Mouse (Mus musculus) ovary, adult 2 months (tissue): Measurements from ENCODE around the gene Zkscan4. TPM values are rescaled to one million over a fixed set of nuclear protein-coding genes. Genes with fewer than 3 reads are reported as not detected.

Experiments used
- polyA plus RNA-seq: library from polyadenylated mRNA; depleted of rRNA; stranded (reverse); fragments of >200 nt; gene quantifications from 2 replicates; pipeline ENCODE4 v1.2.3, GENCODE M21; 2012; rRNA removed

Gene Zkscan4
- 1.6 and 2.2 TPM in 2 replicates for polyA plus RNA-seq

DNA sequence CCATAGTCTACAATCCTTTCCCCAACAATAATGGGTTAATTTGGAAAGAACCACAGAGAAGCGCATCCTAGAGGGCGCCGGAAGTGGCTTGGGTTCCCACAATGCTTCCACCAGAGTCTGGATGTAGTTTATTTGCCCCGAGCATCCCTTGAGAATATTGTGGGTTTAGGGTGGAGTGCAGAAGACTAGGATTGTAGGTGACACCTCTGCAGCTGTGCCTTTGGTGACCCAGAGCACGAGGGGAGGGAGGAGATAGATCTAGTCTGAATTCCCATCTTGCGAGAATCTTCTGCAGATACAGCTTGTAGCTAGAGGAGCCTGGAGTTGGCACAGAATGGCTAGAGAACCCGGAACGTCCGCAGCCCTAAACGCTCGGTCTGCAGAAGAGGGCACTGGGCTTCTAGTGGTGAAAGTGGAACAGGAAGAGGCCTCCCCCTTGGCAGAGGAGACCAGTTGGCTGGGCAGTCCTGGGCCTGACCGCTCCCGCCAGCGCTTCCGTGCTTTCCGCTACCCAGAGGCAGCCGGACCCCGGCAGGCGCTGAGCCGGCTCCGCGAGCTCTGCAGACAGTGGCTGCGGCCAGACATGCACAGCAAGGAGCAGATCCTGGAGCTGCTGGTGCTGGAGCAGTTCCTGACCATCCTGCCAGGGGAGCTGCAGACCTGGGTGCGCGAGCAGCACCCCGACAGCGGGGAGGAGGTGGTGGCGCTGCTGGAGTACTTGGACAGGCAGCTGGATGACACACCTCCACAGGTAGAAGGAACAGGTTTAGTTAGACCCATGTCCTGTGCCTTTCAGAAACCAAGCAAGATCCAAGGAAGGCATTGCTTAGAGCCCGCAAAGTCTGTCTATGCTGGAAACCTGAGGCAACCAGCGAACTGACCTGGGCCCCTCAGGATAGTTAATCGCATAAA is at the start of gene Zkscan4, which contains the start of gene Gm10065:
Gene Zkscan4, plus strand, starts transcription at position 149 of the 912 bp plus-strand sequence.
Gene Gm10065, minus strand, starts transcription at position 683 of the 912 bp plus-strand sequence.

DNA sequence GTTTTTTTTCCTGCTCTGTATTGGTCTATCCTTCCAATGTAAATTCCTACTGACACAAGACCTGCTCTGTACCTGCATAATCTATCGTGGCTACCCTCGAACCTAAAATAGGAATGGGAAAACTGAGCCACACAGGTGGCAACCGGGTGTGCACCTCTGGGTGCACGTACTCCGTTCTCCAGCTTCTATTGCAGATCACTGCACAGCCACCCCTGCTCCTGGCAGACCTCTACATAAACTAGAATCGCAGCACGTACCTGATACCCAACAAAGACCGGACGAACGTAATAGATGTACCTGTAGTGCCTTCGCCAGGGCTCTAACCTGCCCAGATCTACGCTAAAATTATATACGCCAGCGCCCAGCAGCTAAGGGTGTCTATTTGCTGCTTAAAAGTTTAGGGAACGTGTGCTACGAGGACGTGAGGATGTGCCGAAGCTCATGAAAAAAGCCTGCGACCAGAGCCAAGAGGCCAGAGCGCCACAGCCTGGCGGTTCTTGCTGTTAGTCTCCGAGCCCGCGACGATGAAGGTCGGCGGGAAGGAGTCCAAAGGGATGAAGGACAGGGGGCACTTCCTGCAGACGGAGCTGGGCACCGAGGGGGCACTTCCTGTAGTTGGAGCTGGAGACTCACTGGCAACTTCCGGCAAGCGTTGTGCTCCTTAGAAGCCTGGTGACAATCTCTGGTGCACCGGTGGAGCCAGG is 38.1 kb upstream of the Zkscan4 start, which contains the start of gene Pgbd1:
Gene Pgbd1, minus strand, starts transcription at position 556 of the 704 bp plus-strand sequence.

GRCm38 (mm10) chr13:21453449-21453848 is 25.3 kb upstream of the Zkscan4 start, which contains the start of gene Zscan26:
TSS of gene Zscan26 (minus strand) at chr13:21453730.

DNA sequence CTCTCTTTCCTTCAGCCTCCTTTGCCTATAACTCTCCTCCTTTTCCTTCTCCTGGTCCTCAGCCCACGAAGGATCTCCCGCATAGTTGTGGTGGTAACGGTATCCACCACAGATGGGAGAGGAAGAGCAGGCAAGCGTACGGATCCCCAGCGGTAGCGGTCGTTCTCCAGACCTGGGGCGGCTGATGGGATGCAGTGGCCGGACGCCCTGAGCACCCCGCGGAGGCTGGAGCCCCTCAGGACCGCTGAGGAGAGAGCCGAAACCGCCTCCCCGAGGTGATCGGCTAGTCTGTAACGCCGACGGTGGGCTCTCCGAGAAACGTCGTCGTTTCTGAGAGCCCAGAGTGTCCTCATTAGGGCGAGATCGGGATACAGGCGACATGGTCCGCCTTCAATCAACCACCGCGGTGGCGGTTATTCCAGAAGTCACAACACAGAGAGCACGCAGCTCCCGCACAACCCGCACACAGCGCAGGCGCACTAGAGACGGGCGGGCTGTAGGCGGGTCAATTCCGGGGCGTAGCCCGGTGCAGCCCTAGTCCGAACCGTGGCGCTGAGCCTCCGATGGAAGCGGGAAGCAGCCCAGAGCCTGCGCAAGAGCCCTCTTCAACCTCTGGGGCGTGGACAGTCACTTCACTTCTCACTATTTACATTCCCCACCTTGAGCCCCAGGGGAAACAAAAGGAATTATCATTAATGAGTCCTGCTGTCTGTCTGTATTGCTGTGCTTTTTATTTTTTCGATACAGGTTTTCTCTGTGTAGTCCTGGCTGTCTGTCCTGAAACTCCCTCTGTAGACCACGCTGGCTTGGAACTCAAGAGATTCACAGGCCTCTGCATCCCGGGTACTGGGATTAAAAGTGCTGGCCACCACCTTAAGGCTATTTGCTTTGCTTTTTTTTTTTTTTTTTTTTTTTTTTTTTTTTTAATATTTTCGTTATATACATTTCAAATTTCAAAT is 10.4 kb upstream of the Zkscan4 start, which contains the start of gene Nkapl:
Gene Nkapl, minus strand, starts transcription at position 449 of the 959 bp plus-strand sequence.

DNA sequence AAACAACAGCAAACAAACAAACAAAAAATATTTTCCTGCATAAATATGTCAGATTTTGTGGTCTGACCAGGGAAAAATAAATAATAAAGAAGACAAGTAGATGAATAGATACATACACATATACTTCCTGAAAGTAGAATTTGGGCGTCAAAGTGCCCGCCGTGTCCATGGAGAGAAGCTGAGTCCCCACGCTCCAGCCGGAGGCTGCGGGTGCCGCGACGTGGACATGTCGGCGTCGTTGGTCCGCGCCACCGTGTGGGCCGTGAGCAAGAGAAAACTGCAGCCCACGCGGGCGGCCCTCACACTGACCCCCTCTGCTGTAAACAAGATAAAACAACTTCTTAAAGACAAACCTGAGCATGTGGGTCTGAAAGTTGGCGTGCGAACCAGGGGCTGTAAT is 16.4 kb downstream of the Zkscan4 start, which contains the start of gene AK157302:
Gene AK157302, plus strand, starts transcription at position 144 of the 400 bp plus-strand sequence.

GRCm38 (mm10) chr13:21501182-21501581 is 22.5 kb downstream of the Zkscan4 start, which contains the start of gene Gm11273:
TSS of gene Gm11273 (minus strand) at chr13:21501418.

DNA sequence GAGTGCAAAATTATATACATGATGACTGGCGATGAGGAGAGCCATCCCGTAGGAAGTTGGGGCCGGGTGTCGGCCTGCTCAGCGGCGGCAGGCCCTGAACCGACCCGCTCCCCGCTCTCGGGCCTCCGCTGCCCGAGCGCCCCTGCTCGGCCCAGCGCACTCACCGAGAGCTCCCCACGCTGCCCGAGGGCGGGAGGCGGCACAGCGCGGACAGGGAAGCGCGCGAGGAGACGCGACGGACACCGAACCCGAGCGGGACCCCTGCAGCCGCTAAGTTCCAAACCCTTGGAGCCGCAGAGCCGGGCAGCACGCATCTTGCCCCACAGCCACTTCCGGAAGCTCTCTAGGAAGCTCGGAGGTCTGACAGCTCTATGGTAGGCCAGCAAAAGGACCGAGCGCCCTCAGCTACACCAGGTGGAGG is 52.1 kb downstream of the Zkscan4 start, which contains the start of gene Zkscan8:
Gene Zkscan8, minus strand, starts transcription at position 340 of the 421 bp plus-strand sequence.

Other genes with a start within 250 kb of the Zkscan4 start
- not detected in 2 replicates for gene Gpx5, start 186.2 kb upstream of the Zkscan4 start, polyA plus RNA-seq
- 0.23 and 0.26 TPM in 2 replicates for gene Gpx6, start 166.8 kb upstream of the Zkscan4 start, polyA plus RNA-seq
- not detected in 2 replicates for gene Olfr1367, start 132.0 kb upstream of the Zkscan4 start, polyA plus RNA-seq
- 1.2 and 1.6 TPM in 2 replicates for gene Zscan12, start 116.1 kb upstream of the Zkscan4 start, polyA plus RNA-seq
- gene Zkscan3, start 76.2 kb upstream of the Zkscan4 start, polyA plus RNA-seq: 35.7 and 38.6 TPM in 2 replicates
- 0.51 and 0.62 TPM in 2 replicates for gene Pgbd1, start 37.8 kb upstream of the Zkscan4 start, polyA plus RNA-seq
- gene Zscan26, start 25.2 kb upstream of the Zkscan4 start, polyA plus RNA-seq: 7.9 and 10.2 TPM in 2 replicates
- gene Nkapl, start 10.4 kb upstream of the Zkscan4 start, polyA plus RNA-seq: 0.34 and 0.45 TPM in 2 replicates
- not detected in 2 replicates for gene Gm10065, start 534 bp downstream of the Zkscan4 start, polyA plus RNA-seq
- gene AK157302, start 16.3 kb downstream of the Zkscan4 start, polyA plus RNA-seq: 0.14 TPM in 1 of 2 replicates, not detected in the other
- 9.0 and 18.5 TPM in 2 replicates for gene Gm11273, start 22.5 kb downstream of the Zkscan4 start, polyA plus RNA-seq
- 3.6 and 3.9 TPM in 2 replicates for gene Zkscan8, start 52.2 kb downstream of the Zkscan4 start, polyA plus RNA-seq
- gene Olfr1366, start 63.9 kb downstream of the Zkscan4 start, polyA plus RNA-seq: not detected in 2 replicates
- not detected in 2 replicates for gene Olfr1535, start 81.0 kb downstream of the Zkscan4 start, polyA plus RNA-seq
- gene Olfr1364, start 102.9 kb downstream of the Zkscan4 start, polyA plus RNA-seq: not detected in 2 replicates
- not detected in 2 replicates for gene Olfr1362, start 135.1 kb downstream of the Zkscan4 start, polyA plus RNA-seq
- gene Olfr11, start 163.6 kb downstream of the Zkscan4 start, polyA plus RNA-seq: not detected in 2 replicates
- gene Olfr1361, start 184.5 kb downstream of the Zkscan4 start, polyA plus RNA-seq: not detected in 2 replicates
- gene Olfr1360, start 198.5 kb downstream of the Zkscan4 start, polyA plus RNA-seq: not detected in 2 replicates
- gene Olfr1359, start 219.2 kb downstream of the Zkscan4 start, polyA plus RNA-seq: not detected in 2 replicates
- gene Hist1h2bl, start 237.2 kb downstream of the Zkscan4 start, polyA plus RNA-seq: 7.5 and 13.6 TPM in 2 replicates
- gene Hist1h2ai, start 237.5 kb downstream of the Zkscan4 start, polyA plus RNA-seq: 82.9 and 155 TPM in 2 replicates
- gene Hist1h3h, start 238.8 kb downstream of the Zkscan4 start, polyA plus RNA-seq: 77.1 and 77.2 TPM in 2 replicates
- gene Hist1h2bm, start 243.1 kb downstream of the Zkscan4 start, polyA plus RNA-seq: 8.9 and 11.6 TPM in 2 replicates